Mouse (Mus musculus) midbrain, postnatal 0 days (tissue): Measurements from ENCODE around the gene Bcl11a. TPM values are rescaled to one million over a fixed set of nuclear protein-coding genes. Genes with fewer than 3 reads are reported as not detected.

ENCODE experiments used
- ATAC-seq: fragments of 200-750 bp; cut with Nextera tagmentation; 2 replicates; pipeline ENCODE4 v1.8.0; 2017; ENCODE audit warnings: moderate number of reproducible peaks, mild to moderate bottlenecking, moderate TSS enrichment, moderate library complexity; ENCODE audit not compliant: low FRiP score
- DNase-seq: peaks from one replicate; pipeline ENCODE4 v3.0.0-alpha.2; 2015; ENCODE audit warnings: low spot score
- H3K27ac ChIP-seq: fragments of 300-500 bp; sonication (generic); 2 replicates; pipeline ENCODE4 v1.5.1; 2014; ENCODE audit warnings: low read depth, mild to moderate bottlenecking, low read length, mixed read lengths
- H3K27me3 ChIP-seq: fragments of 300-500 bp; sonication (generic); 2 replicates; pipeline ENCODE4 v1.6.1; 2014; ENCODE audit warnings: low read length, control low read depth, mixed read lengths; ENCODE audit not compliant: insufficient read depth
- H3K36me3 ChIP-seq: fragments of 300-500 bp; sonication (generic); 2 replicates; pipeline ENCODE4 v1.6.1; 2014; ENCODE audit warnings: low read length, control low read depth, mixed read lengths; ENCODE audit not compliant: insufficient read depth
- H3K4me1 ChIP-seq: fragments of 300-500 bp; sonication (generic); 2 replicates; pipeline ENCODE4 v1.6.1; 2014; ENCODE audit warnings: mild to moderate bottlenecking, control low read depth, antibody characterized with exemption, low read length, mixed read lengths; ENCODE audit not compliant: insufficient read depth
- H3K4me2 ChIP-seq: fragments of 300-500 bp; sonication (generic); 2 replicates; pipeline ENCODE4 v1.6.1; 2014; ENCODE audit warnings: low read depth, mild to moderate bottlenecking, low read length, mixed read lengths; ENCODE audit not compliant: poor library complexity, severe bottlenecking
- H3K4me3 ChIP-seq: fragments of 300-500 bp; sonication (generic); 2 replicates; pipeline ENCODE4 v1.5.1; 2014; ENCODE audit warnings: low read depth, mild to moderate bottlenecking, low read length, moderate library complexity
- H3K9ac ChIP-seq: fragments of 300-500 bp; sonication (generic); replicated peaks from 2 replicates; pipeline ENCODE4 v1.6.1; 2014; ENCODE audit warnings: mild to moderate bottlenecking, low read length, moderate library complexity, mixed read lengths; ENCODE audit not compliant: poor library complexity, severe bottlenecking
- H3K9me3 ChIP-seq: fragments of 300-500 bp; sonication (generic); 2 replicates; pipeline ENCODE4 v1.6.1; 2016; ENCODE audit warnings: low read length, control low read depth
- CTCF ChIP-seq: IDR thresholded peaks from 2 replicates; pipeline ENCODE4 v1.5.1; 2016; ENCODE audit warnings: antibody characterized with exemption, mild to moderate bottlenecking
- WGBS: fragments of 180-500 bp; shearing (Covaris S2); extraction: QIAGEN DNeasy Blood & Tissue Kit; methylation state at CpG from one replicate; pipeline ENCODE4 v1.1.7; 2014; 5-methylcytosine and 5-hydroxymethylcytosine counted together
- polyA plus RNA-seq: library from polyadenylated mRNA; unstranded; fragments of >200 nt; fragmentation: Nextera tagmentation; extraction: Ambion mirVana; gene quantifications from 2 replicates; pipeline ENCODE4 v1.2.1, GENCODE M21; 2015
- total RNA-seq: library from RNA; depleted of rRNA; stranded (reverse); fragments of >200 nt; gene quantifications from 2 replicates; pipeline ENCODE4 v1.2.3, GENCODE M21; 2014

Bcl11a gene
- total and polyA plus RNA-seq, 2 experiments from 2014 or later = 44.6 to 80.9 TPM

- H3K9me3 ChIP-seq = no peaks in the 10 kb centered on the region
- no peak for TF ChIP-seq CTCF
- H3K4me1 ChIP-seq = peaks cover 12% of the 10 kb centered on the region; the same call in 1 of the 2 replicates
These were observed 17.9 kb downstream of the Bcl11a start for GRCm38 (mm10) chr11:24095656-24096353.

GRCm38 (mm10) chr11:24096483-24096882 is 18.6 kb downstream of the Bcl11a start:
- Histone ChIP-seq H3K4me2 (peak overlapping the region; percentile 21; the same call in 1 of the 2 replicates), H3K4me1 (peaks cover 12% of the 10 kb centered on the region; the same call in 1 of the 2 replicates), H3K27me3 (no peaks in the 10 kb centered on the region), H3K9me3 (no peaks in the 10 kb centered on the region), H3K4me3 (no peak overlapping the region), H3K36me3 (no peaks in the 10 kb centered on the region), H3K27ac (no peak overlapping the region), H3K9ac (no peak overlapping the region)
- 44% methylated on average over 6 of the region's 6 CpGs for WGBS
- ATAC-seq (no peak), DNase-seq (no peak)
- no peak for TF ChIP-seq CTCF

More at GRCm38 (mm10) chr11:24095656-24096353, 17.9 kb downstream of the Bcl11a start:
- Histone ChIP-seq H3K27me3 (no peaks in the 10 kb centered on the region), H3K27ac (peak overlapping the region; percentile 69), H3K9ac (no peak overlapping the region), H3K4me3 (no peak overlapping the region), H3K4me2 (peak overlapping the region; percentile 23), H3K36me3 (no peaks in the 10 kb centered on the region)
- 57% methylated on average over 7 of the region's 7 CpGs for WGBS
- ATAC-seq (no peak), DNase-seq (no peak)

GRCm38 (mm10) chr11:24097026-24097425 is 19.2 kb downstream of the Bcl11a start:
- no peak for TF ChIP-seq CTCF
- DNase-seq = no peak
- ATAC-seq = no peak
- peaks cover 12% of the 10 kb centered on the region; the same call in 1 of the 2 replicates for H3K4me1 ChIP-seq
- H3K4me2 ChIP-seq = peak overlapping the region; percentile 10
- 0 out of 2 replicates have a peak overlapping the region, but pooled peaks have one; percentile 9 for H3K27ac ChIP-seq
- H3K4me3 ChIP-seq = no peak overlapping the region
- H3K9ac ChIP-seq = no peak overlapping the region
- H3K27me3 ChIP-seq = no peaks in the 10 kb centered on the region
- H3K9me3 ChIP-seq = no peaks in the 10 kb centered on the region
- no peaks in the 10 kb centered on the region for H3K36me3 ChIP-seq
- WGBS = 31% methylated on average over 6 of the region's 6 CpGs

- ATAC-seq = no peak
- peaks cover 12% of the 10 kb centered on the region; the same call in 1 of the 2 replicates for H3K4me1 ChIP-seq
- no peak overlapping the region for H3K4me2 ChIP-seq
- WGBS = 57% methylated on average over 5 of the region's 5 CpGs
- no peak overlapping the region for H3K4me3 ChIP-seq
- no peaks in the 10 kb centered on the region for H3K9me3 ChIP-seq
- H3K36me3 ChIP-seq = no peaks in the 10 kb centered on the region
- TF ChIP-seq CTCF = no peak
- DNase-seq = no peak
- H3K27me3 ChIP-seq = no peaks in the 10 kb centered on the region
- no peak overlapping the region for H3K27ac ChIP-seq
- H3K9ac ChIP-seq = no peak overlapping the region
These were observed 20.2 kb downstream of the Bcl11a start for GRCm38 (mm10) chr11:24098069-24098468.

- no peak overlapping the region for H3K9ac ChIP-seq
- H3K4me3 ChIP-seq = no peak overlapping the region
- H3K9me3 ChIP-seq = no peaks in the 10 kb centered on the region
- no peaks in the 10 kb centered on the region for H3K27me3 ChIP-seq
- H3K36me3 ChIP-seq = no peaks in the 10 kb centered on the region
- no peak for TF ChIP-seq CTCF
- H3K27ac ChIP-seq = no peak overlapping the region
- H3K4me2 ChIP-seq = peak overlapping the region; percentile 19; the same call in 1 of the 2 replicates
- DNase-seq = no peak
- no peak for ATAC-seq
- H3K4me1 ChIP-seq = peaks cover 12% of the 10 kb centered on the region; the same call in 1 of the 2 replicates
- 40% methylated on average over 3 of the region's 3 CpGs for WGBS
These were observed 20.8 kb downstream of the Bcl11a start for GRCm38 (mm10) chr11:24098662-24099061.

GRCm38 (mm10) chr11:24099215-24099614 is 21.4 kb downstream of the Bcl11a start:
- DNase-seq = no peak
- Histone ChIP-seq H3K9ac (no peak overlapping the region), H3K4me2 (peak overlapping the region; percentile 19; the same call in 1 of the 2 replicates), H3K36me3 (no peaks in the 10 kb centered on the region), H3K27ac (no peak overlapping the region), H3K4me3 (no peak overlapping the region), H3K27me3 (no peaks in the 10 kb centered on the region), H3K9me3 (no peaks in the 10 kb centered on the region), H3K4me1 (peaks cover 12% of the 10 kb centered on the region; the same call in 1 of the 2 replicates)
- ATAC-seq = no peak
- no peak for TF ChIP-seq CTCF
- 80% methylated on average over 10 of the region's 10 CpGs for WGBS
